Mouse (Mus musculus) adipocyte (in vitro differentiated cells): ENCODE results near the gene Dlx2.

Experiments used
- DNase-seq: peaks from one replicate; pipeline ENCODE4 v3.0.0-alpha.2; 2016; ENCODE audit warnings: low spot score

The Dlx2 gene

GRCm38 (mm10) chr2:71546640-71547071 is at the start of gene Dlx2:
Gene Dlx2, minus strand, starts transcription at chr2:71546754.
- DNase-seq, result no peak

DNA sequence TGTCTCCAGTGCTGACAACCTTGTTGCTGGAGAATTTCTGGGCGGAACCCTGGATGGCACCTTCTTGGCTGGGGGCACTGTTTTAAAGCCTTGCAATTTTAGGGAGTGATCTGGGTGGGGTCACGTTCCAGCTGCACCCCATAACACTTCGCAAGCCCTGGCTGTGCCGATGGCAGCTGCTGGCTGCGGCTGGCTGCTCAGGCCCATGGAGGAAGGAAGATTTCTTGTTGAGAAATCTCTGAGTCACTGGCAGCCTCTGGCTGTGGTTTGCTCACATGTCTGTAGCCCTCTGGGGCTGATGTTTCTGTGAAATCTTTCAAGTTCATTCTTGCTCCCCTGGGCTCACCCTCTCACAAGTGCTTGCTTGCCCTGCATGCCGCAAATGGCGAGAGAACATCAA is 47.9 kb upstream of the Dlx2 start:
- peak; percentile 64 for DNase-seq

- no peak for DNase-seq
Observed at GRCm38 (mm10) chr2:71589114-71589513, 42.6 kb upstream of the Dlx2 start.

DNA sequence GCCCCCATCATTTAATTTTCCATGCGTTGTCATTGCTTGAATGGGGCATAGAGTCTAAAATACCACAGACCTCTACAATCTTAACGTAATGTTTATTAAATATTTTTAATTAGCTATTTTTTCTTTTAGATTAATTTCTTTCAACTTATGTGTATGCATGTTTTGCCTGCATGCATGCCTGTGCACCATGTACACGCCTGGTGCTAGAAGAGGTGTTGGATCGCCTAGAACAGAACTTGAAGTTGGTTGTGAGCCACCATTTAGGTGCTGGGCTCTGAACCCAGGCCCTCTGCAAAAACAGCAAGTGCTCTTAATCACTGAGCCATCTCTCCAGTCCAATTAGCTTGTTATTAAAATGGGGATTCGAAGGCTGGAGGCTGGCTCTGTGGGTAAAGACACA is 34.9 kb upstream of the Dlx2 start:
- DNase-seq, result no peak

DNA sequence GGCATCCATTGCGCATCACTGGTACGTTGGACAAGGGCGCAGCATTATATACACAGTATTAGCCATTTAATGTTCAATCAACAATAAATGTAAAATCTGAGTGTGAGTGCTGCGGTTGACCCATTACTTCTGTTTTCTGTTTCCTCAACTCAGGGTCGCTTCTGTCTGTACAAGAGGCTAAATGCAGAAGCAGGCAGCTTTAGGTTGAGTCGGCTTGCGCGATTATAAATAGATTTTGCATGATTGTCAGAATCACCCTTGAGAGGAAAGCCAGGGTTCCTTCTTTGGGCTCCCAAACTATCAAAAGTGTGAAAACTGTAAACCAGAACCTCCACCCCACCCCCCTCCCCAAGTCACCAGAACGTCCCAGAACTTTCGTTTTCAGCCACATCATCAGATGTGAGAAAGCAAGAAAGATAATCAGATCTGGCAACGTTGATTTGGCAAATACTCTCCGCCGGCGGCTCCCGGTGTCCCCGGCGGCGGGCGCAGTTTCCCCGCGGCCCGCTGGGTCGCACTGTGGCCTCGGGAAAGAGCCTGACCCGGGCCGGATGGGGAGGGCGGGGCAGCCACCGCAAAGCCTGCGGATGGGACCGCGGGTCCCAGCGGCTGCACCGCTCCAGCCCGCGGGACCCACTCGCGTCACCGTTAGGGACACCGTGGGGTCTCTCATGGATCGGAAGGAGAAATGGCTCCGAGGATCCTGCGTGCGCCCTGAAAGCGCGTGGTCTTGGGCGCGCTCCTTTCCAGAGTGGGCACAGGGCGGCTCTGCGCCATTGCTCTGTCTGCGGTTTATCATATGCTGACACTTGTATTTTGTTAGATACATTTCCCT is 34.3 kb upstream of the Dlx2 start:
- DNase-seq, result no peak

DNA sequence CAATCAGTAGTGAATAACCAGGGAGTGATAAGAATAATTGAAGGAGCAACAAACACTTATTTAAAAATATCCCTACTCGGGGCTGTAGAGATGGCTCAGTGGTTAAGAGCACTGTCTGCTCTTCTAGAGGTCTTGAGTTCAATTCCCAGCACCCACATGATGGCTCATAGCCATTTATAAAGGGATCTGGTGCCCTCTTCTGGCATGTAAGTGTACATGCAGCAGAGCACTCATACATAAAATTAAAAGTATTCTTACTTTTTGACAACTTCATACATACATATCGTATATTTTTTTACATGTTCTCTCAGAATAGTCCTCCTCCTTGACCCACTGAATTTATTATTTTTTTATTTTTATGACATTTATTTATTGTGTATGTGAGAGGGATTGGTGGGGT is 30.5 kb upstream of the Dlx2 start:
- no peak for DNase-seq

GRCm38 (mm10) chr2:71573736-71574135 is 27.2 kb upstream of the Dlx2 start:
- no peak for DNase-seq

DNA sequence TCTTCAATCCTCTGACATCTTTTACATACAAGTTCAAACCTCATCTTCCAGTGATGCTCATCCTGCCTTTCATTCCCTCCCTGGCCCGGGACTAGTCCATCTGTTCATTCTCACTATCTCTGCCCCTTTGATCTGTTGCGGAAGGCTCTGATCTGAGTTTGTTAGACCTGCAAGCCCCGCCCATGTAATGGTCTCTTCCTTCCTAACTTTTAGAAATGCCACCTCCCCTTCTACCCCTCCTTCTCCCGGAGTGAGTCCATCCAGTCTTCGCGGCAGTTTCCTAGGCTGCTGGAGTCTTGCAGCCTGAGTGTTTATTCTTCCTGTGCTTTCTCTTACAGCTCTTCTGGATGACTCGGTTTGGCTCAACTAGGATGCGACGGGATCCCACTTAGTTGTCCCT is 19.9 kb upstream of the Dlx2 start:
- DNase-seq, result no peak

GRCm38 (mm10) chr2:71556071-71556470 is 9.5 kb upstream of the Dlx2 start:
- DNase-seq, result no peak

- no peak for DNase-seq
Observed at GRCm38 (mm10) chr2:71551704-71552103, 5.2 kb upstream of the Dlx2 start.

DNA sequence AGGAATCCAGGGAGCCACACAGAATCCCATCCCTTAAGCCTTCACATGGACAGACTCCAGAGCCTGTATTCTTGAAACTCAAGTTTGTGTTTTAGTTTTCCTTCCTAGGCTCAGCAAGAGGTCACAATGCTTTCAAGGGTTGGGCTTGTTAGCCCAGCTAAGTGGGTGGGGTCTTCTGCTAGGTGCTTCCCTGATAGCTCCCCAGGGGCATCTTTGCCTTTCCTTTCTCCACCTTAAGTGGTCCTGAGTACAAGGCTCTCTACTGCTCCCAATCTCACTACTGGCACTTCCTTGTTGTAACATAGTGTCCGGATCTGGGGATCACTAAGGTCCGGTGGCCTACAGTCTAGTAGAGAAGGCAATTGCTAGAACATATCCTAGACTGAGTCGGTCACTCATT is 3.8 kb upstream of the Dlx2 start:
- no peak for DNase-seq

GRCm38 (mm10) chr2:71547829-71548228 is 1.3 kb upstream of the Dlx2 start:
- peak; percentile 90 for DNase-seq

- DNase-seq, result peak; percentile 44
Observed at GRCm38 (mm10) chr2:71545882-71546639, 493 bp downstream of the Dlx2 start.

DNA sequence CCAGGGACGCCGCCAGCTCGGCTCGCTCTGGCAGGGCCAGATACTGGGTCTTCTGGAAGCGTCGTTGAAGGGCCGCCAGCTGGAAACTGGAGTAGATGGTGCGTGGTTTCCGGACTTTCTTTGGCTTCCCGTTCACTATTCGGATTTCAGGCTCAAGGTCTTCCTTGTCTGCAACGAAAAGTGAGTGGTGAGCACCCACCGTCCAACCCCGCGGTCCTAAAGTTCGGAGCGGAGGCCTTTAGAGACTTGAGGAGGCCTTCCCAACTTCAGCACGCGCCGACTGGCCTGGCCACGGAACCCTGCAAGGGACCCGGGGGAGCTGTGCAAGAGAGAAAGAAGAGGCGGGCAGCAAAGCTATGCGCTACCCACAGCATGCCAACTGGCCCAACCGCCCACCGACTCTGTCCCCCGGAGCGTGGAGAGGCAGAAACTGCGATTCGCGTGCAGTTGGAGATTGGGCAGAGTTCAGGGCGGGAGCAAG is 1.1 kb downstream of the Dlx2 start:
- peak; percentile 20 for DNase-seq

DNA sequence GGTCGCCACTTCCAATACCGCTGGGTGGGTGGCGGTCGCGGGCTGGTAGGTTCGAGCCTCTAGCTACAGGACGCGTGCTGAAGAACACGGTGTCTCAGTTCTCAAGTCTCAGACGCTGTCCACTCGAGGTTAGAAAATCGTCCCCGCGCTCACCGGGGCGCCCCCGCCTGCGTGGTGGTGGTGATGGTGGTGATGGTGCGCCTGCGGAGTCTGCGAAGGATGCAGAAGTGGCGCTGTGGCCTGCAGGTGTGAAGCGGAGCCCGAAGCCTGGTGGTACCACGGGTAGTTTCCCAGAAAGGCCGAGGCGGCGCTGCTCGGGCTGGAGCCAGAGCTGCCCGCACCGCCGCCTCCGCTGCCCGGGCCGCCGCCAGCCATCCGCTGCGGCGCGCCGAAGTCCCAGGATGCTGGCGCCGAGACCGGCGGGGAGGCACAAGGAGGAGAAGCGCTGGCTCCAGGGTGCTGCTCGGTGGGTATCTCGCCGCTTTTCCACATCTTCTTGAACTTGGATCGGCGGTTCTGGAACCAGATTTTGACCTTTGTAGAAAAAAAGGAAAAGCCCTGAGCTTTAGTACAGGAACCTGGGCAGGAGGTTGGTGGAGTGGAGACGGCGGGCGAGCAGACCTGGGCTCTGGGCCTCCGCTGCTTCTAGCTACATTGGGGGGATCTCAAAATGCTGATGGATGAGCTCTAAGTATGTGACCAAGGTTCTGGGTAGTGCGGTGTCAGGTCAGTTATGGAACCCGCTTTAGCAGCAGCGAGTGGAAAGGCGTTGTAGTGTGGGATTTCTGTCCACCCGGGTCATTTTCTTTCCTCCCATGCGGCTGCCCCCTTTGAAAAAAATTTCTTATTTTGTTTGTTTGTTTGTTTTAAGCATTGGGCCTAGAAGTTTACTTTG is 1.9 kb downstream of the Dlx2 start:
- no peak for DNase-seq

- DNase-seq, result no peak
Observed at GRCm38 (mm10) chr2:71543948-71544347, 2.6 kb downstream of the Dlx2 start.

DNA sequence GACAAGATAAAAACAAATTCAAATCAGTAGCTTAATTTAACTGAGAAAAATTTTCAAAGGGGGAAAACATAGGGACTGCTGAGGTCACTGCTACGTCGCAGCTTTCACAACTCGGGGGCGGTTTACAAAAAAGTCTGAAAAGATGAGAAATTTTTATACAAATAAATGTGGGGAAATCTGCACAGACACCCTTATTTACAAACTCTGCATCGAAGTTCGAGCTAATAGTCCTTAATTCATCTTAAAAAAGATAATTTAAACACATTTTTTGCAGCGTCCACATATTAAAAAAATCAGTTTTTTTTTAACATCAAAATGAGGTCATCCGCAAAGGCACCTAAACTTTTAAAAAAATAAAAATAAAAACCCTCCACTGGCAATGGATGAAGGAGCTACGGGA is 3.0 kb downstream of the Dlx2 start:
- DNase-seq, result no peak

- DNase-seq, result peak; percentile 70
Observed at GRCm38 (mm10) chr2:71542816-71543301, 3.7 kb downstream of the Dlx2 start.

DNA sequence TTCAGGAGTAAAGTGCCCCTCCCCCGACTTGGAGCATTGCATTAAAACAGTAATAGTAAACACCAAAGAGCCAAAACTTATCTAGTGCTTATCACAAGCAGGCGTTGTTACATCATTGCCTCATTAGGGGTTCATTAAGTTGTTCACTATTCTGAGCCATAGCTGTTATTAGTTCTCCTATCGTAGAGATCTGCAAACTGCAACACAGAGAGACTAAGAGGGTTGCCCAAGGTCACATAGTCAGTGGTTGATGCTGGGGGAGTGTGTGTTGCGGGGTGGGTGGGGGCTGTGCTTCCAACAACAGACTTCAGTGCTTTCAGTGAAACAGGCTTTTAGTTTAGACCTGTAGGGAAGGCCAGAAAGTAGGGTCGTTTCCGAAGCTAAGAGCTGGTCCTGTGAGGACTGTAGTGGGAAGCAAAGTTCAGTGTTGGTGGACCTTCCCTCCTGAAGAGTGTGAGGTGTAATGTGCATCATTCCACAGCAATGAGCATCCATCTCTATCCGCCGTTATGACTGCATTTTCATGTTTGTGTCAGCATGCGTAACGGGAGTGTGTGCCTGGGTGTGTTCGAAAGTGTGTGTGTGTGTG is 4.2 kb downstream of the Dlx2 start:
- DNase-seq, result no peak

DNA sequence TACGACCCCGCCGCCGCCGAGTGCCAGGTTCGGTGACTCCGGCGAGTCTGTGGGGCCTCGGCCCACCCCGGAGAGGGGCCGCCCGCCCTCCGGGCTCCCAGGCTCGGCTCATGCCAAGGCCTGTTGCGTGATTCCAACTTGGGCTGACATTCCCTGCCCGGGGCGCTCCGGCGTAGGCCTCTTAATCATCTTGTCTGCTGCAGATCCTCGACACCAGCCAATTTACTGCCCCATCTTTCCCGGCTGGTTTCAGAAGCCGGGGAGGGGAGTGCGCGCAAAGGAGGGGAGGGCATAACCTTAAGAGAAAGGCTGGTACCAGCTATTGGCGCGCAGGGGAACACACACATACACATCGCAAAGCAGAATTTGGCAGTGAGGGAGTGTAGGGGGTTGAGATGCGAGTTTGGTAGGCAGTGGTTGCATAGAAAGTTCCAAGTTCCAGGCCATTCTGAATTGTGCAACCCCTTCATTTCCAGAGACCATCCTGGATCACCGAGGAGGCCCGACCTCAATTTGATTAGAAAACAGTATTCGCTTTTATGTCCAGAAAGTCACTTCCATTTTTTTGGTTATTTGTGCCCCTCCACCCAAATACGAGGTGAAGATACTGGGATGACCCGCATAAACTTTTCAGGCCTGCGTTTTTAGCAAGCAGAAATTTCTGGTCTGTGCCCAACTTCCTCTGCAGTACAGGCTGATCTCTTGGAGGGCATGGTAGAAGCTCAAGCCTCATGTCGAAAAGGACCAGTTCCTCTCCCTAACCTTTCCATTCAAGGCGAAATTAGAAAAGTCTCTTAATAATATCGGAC is 4.9 kb downstream of the Dlx2 start:
- DNase-seq, result peak; percentile 22
